Mouse (Mus musculus): ENCODE results near the gene Ifitm3.

GRCm38 (mm10) chr7:141039386-141040107 lies 29.0 kb upstream of the Ifitm3 start:
- TF ChIP-seq POLR2A (IDR thresholded peaks at IDR 0.05; ENCODE audit: insufficient read length, low read depth) (no peak), USF1 (IDR thresholded peaks at IDR 0.05; ENCODE audit: low read depth) (no peak), MYOG (IDR thresholded peaks at IDR 0.05; ENCODE audit: control insufficient read depth in 1 of 3, insufficient read depth in 1 of 3, insufficient read length in 2 of 3, low read depth in 2 of 3) (no peak), MAX (IDR thresholded peaks at IDR 0.05; ENCODE audit: low read depth) (no peak), CEBPB (IDR thresholded peaks at IDR 0.05; ENCODE audit: insufficient read depth, poor library complexity, severe bottlenecking) (no peak), TCF12 (IDR thresholded peaks at IDR 0.05; ENCODE audit: insufficient read depth, poor library complexity, severe bottlenecking) (no peak)

Measured in myocyte (in vitro differentiated cells).